Mouse (Mus musculus) stomach, postnatal 0 days (tissue): Measurements from ENCODE around the gene Kctd4.

Experiments
- CTCF ChIP-seq: IDR thresholded peaks from 2 replicates; pipeline ENCODE4 v1.5.1; 2016; ENCODE audit warnings: antibody characterized with exemption, low read depth, mild to moderate bottlenecking, moderate library complexity
- EP300 ChIP-seq: optimal IDR thresholded peaks from 2 replicates; pipeline ENCODE3; 2016; ENCODE audit warnings: antibody characterized with exemption

- TF ChIP-seq EP300 (no peak), CTCF (no peak)
These were observed 7.1 kb upstream of the Kctd4 start for GRCm38 (mm10) chr14:75947674-75948073.
